In genomic region chr13:19604916-19605315, GRCm38 (mm10) we compare ENCODE assay signal across 28 mouse cellular contexts. TPM values are rescaled to one million over a fixed set of nuclear protein-coding genes. Genes with fewer than 3 reads are reported as not detected.
DNase-seq lines count a peak whose midpoint lies in the region; ATAC-seq and TF ChIP-seq lines count a peak whose summit lies in the region.
"Had no signal": no experiment of that assay in that cellular context is flagged by ENCODE, and none has a peak within 500 bp of the region (broad histone marks: within the 10 kb centered on the region; RNA-seq: fewer than 3 reads in every experiment).

No protein-coding gene starts in this region.

- H3K9me3 ChIP-seq in MEL (replicated peaks; ENCODE audit: insufficient read depth, low read length) = no peaks in the 10 kb centered on the region
- no peaks in the 10 kb centered on the region for H3K9me3 ChIP-seq in liver, embryonic 14.5 days (ENCODE audit: control insufficient read depth, low read length)
- H3K9me3 ChIP-seq in forebrain, embryonic 12.5 days = no peaks in the 10 kb centered on the region
- H3K9me3 ChIP-seq: embryonic facial prominence, embryonic 12.5 days; embryonic facial prominence, embryonic 15.5 days; forebrain, embryonic 10.5 days; heart, embryonic 12.5 days; heart, embryonic 15.5 days; hindbrain, embryonic 10.5 days; hindbrain, embryonic 13.5 days had no signal

- no peak for TF ChIP-seq CTCF in MEL (IDR thresholded peaks at IDR 0.05 in 2 of 3, conservative IDR thresholded peaks at IDR 0.05 in 1 of 3; ENCODE audit: control insufficient read depth in 1 of 3, insufficient read depth in 1 of 3, low read depth in 2 of 3, low read length in 3 of 3, poor library complexity in 1 of 3, severe bottlenecking in 1 of 3)
- no peak for TF ChIP-seq CTCF in liver, embryonic 14.5 days (IDR thresholded peaks at IDR 0.05; ENCODE audit: low read depth)

- no peak overlapping the region for H3K9ac ChIP-seq in MEL (ENCODE audit: control insufficient read depth, low read depth, low read length, poor library complexity, severe bottlenecking)
- no peak overlapping the region for H3K9ac ChIP-seq in liver, embryonic 14.5 days (replicated peaks)
- no peak overlapping the region for H3K9ac ChIP-seq in forebrain, embryonic 12.5 days
- H3K9ac ChIP-seq: embryonic facial prominence, embryonic 12.5 days; embryonic facial prominence, embryonic 15.5 days; forebrain, postnatal 0 days; heart, embryonic 12.5 days; heart, embryonic 15.5 days; hindbrain, embryonic 13.5 days had no signal

- no peak for TF ChIP-seq RAD21 in MEL (IDR thresholded peaks at IDR 0.05; ENCODE audit: low read depth, low read length)

- ATAC-seq in erythroblast, adult 5-6 weeks (replicated peaks; ENCODE audit: low FRiP score, poor library complexity, severe bottlenecking) = peak; percentile 86
- ATAC-seq in liver, embryonic 14.5 days (ENCODE audit: insufficient read depth) = 0 out of 2 replicates have a peak, but pooled peaks have one; percentile 64
- peak; percentile 83 for ATAC-seq in megakaryocyte-erythroid progenitor cell, adult 5-6 weeks (replicated peaks; ENCODE audit: low FRiP score, low TSS enrichment, poor library complexity, severe bottlenecking)
- ATAC-seq in forebrain, embryonic 12.5 days (ENCODE audit: low FRiP score) = no peak
- ATAC-seq: activated CD4-positive, CD25-positive, alpha-beta regulatory T cell, adult 4 months; CD4-positive, CD25-positive, alpha-beta regulatory T cell, adult 4 months; forebrain, embryonic 14.5 days; forebrain, postnatal 0 days; hindbrain, embryonic 16.5 days had no signal

- peaks cover 0 to 10% of the 10 kb centered on the region in 2 experiments; a peak in 2 of 4 replicates for H3K36me3 ChIP-seq in MEL (ENCODE audit: control insufficient read depth in 1 of 2, insufficient read depth in 2 of 2, low read length in 2 of 2)
- no peaks in the 10 kb centered on the region for H3K36me3 ChIP-seq in liver, embryonic 14.5 days (replicated peaks; ENCODE audit: control insufficient read depth, insufficient read depth, low read depth)
- no peaks in the 10 kb centered on the region for H3K36me3 ChIP-seq in forebrain, embryonic 12.5 days (replicated peaks)
- H3K36me3 ChIP-seq: embryonic facial prominence, embryonic 12.5 days; embryonic facial prominence, embryonic 15.5 days; forebrain, embryonic 10.5 days; heart, embryonic 12.5 days; heart, embryonic 15.5 days; hindbrain, embryonic 10.5 days; hindbrain, embryonic 13.5 days had no signal

- H3K4me2 ChIP-seq in liver, embryonic 14.5 days (ENCODE audit: low read depth) = no peak overlapping the region
- no peak overlapping the region for H3K4me2 ChIP-seq in forebrain, embryonic 12.5 days
- H3K4me2 ChIP-seq: embryonic facial prominence, embryonic 12.5 days; embryonic facial prominence, embryonic 15.5 days; heart, embryonic 12.5 days; heart, embryonic 15.5 days; hindbrain, embryonic 13.5 days had no signal

- no peaks in the 10 kb centered on the region for H3K79me2 ChIP-seq in MEL (ENCODE audit: control insufficient read depth, insufficient read depth, low read length, poor library complexity)

- peaks cover 6 to 12% of the 10 kb centered on the region in 2 experiments for H3K4me1 ChIP-seq in MEL (ENCODE audit: control insufficient read depth in 1 of 2, insufficient read depth in 2 of 2, low read length in 2 of 2)
- H3K4me1 ChIP-seq in liver, embryonic 14.5 days (replicated peaks; ENCODE audit: control insufficient read depth in 2 of 2, insufficient read depth in 2 of 2, low read length in 1 of 2) = peaks cover 2 to 4% of the 10 kb centered on the region in 2 experiments; a peak in 2 of 4 replicates
- H3K4me1 ChIP-seq in forebrain, embryonic 12.5 days = no peaks in the 10 kb centered on the region
- H3K4me1 ChIP-seq: embryonic facial prominence, embryonic 12.5 days; embryonic facial prominence, embryonic 15.5 days; forebrain, embryonic 10.5 days; heart, embryonic 12.5 days; heart, embryonic 15.5 days; hindbrain, embryonic 10.5 days; hindbrain, embryonic 13.5 days had no signal

- TF ChIP-seq EP300 in MEL (IDR thresholded peaks at IDR 0.05; ENCODE audit: low read depth in 1 of 2, low read length in 2 of 2) = peak; percentile 81 to 87
- TF ChIP-seq EP300 in liver, embryonic 14.5 days (IDR thresholded peaks at IDR 0.05; ENCODE audit: low read depth) = no peak; the same call in 1 of the 2 replicates

- no peak for TF ChIP-seq POLR2A in MEL (IDR thresholded peaks at IDR 0.05; ENCODE audit: control insufficient read depth in 1 of 2, insufficient read depth in 1 of 2, low read depth in 1 of 2, low read length in 2 of 2, poor library complexity in 1 of 2)

- DNase-seq in MEL (ENCODE audit: low read depth, low spot score) = peak; percentile 27
- no peak for DNase-seq in liver, embryonic 14.5 days (ENCODE audit: low read depth in 3 of 3, low spot score in 3 of 3)
- no peak for DNase-seq in spleen, adult 18-20 months
- DNase-seq: adrenal gland, postnatal 10 days; adrenal gland, postnatal 36 days; cerebellum, adult 18-20 months; cerebellum, adult 9-10 months; cerebellum, postnatal 14 days; forebrain, postnatal 0 days; gastrocnemius, postnatal 25 days; heart, adult 18-20 months; heart, postnatal 10 days; heart, postnatal 36 days had no signal

- H3K27me3 ChIP-seq in MEL (ENCODE audit: control insufficient read depth in 1 of 2, insufficient read depth in 2 of 2, low read length in 2 of 2) = no peaks in the 10 kb centered on the region
- no peaks in the 10 kb centered on the region for H3K27me3 ChIP-seq in liver, embryonic 14.5 days (ENCODE audit: control insufficient read depth, insufficient read depth, low read length)
- H3K27me3 ChIP-seq in forebrain, embryonic 12.5 days = no peaks in the 10 kb centered on the region
- H3K27me3 ChIP-seq: embryonic facial prominence, embryonic 12.5 days; embryonic facial prominence, embryonic 15.5 days; heart, embryonic 12.5 days; heart, embryonic 15.5 days; hindbrain, embryonic 13.5 days had no signal

- H3K4me3 ChIP-seq in MEL (ENCODE audit: control insufficient read depth in 1 of 2, insufficient read depth in 1 of 2, low read depth in 2 of 2, low read length in 2 of 2) = no peak overlapping the region
- no peak overlapping the region for H3K4me3 ChIP-seq in liver, embryonic 14.5 days (ENCODE audit: insufficient read depth in 1 of 2, low read depth in 2 of 2, low read length in 2 of 2)
- no peak overlapping the region for H3K4me3 ChIP-seq in forebrain, embryonic 12.5 days (replicated peaks)
- H3K4me3 ChIP-seq: embryonic facial prominence, embryonic 12.5 days; embryonic facial prominence, embryonic 15.5 days; erythroblast, embryonic 14.5 days; forebrain, embryonic 10.5 days; heart, embryonic 12.5 days; heart, embryonic 15.5 days; hindbrain, embryonic 10.5 days; hindbrain, embryonic 13.5 days had no signal

- no peak overlapping the region for H3K27ac ChIP-seq in MEL (ENCODE audit: control insufficient read depth, low read depth, low read length)
- H3K27ac ChIP-seq in liver, embryonic 14.5 days = no peak overlapping the region
- no peak overlapping the region for H3K27ac ChIP-seq in forebrain, embryonic 12.5 days
- H3K27ac ChIP-seq: embryonic facial prominence, embryonic 12.5 days; embryonic facial prominence, embryonic 15.5 days; forebrain, embryonic 10.5 days; heart, embryonic 15.5 days; hindbrain, embryonic 10.5 days; hindbrain, embryonic 13.5 days had no signal

TF ChIP-seq in MEL, 35 proteins besides CTCF, POLR2A, EP300 and RAD21:
- no peak for TF ChIP-seq POLR2AphosphoS5 (IDR thresholded peaks at IDR 0.05; ENCODE audit: borderline replicate concordance, low read depth, low read length)
- TF ChIP-seq RCOR1 (IDR thresholded peaks at IDR 0.05; ENCODE audit: low read depth, low read length) = no peak
- TF ChIP-seq ZC3H11A (IDR thresholded peaks at IDR 0.05; ENCODE audit: low read depth, low read length) = no peak
- peak; percentile 77 for TF ChIP-seq GATA1 (IDR thresholded peaks at IDR 0.05; ENCODE audit: low read depth, low read length)
- TF ChIP-seq USF1 (IDR thresholded peaks at IDR 0.05; ENCODE audit: low read depth, low read length) = no peak
- peak; percentile 48 for TF ChIP-seq ETS1 (IDR thresholded peaks at IDR 0.05; ENCODE audit: low read depth, low read length)
- peak; percentile 83 for TF ChIP-seq TCF12 (IDR thresholded peaks at IDR 0.05; ENCODE audit: low read depth, low read length)
- TF ChIP-seq MAFK (IDR thresholded peaks at IDR 0.05; ENCODE audit: borderline replicate concordance, low read depth, low read length) = no peak
- no peak for TF ChIP-seq MAZ (IDR thresholded peaks at IDR 0.05; ENCODE audit: low read depth, low read length)
TF ChIP-seq in MEL: peak in this region for 3.

RNA-seq across cellular contexts. Expression of gene Epdr1, which starts 14.8 kb away (rescaled TPM):
- not detected in 2 replicates for total RNA-seq in MEL (2012; rRNA removed)
- not detected for polyA plus RNA-seq in MEL (2012; ENCODE audit: insufficient read depth in 1 of 2, insufficient read length in 2 of 2, low read depth in 1 of 2, low replicate concordance in 2 of 2, missing spikeins in 1 of 2)
- total RNA-seq in erythroblast, adult 5-6 weeks (2015; ENCODE audit: low replicate concordance) = 12.1 and 13.8 TPM in 2 replicates
- 4.7 and 13.7 TPM in 2 replicates for total RNA-seq in erythroblast, adult 5-6 weeks (2017; ENCODE audit: low replicate concordance)
- 8.3 and 9.0 TPM in 2 replicates for polyA plus RNA-seq in liver, embryonic 14.5 days (2012; rRNA removed)
- polyA plus RNA-seq in liver, embryonic 14.5 days (2014; fragmentation: Nextera tagmentation; extraction: Ambion mirVana) = 14.7 and 18.6 TPM in 2 replicates
- 68.9 and 85.9 TPM in 2 replicates for total RNA-seq in megakaryocyte-erythroid progenitor cell, adult 5-6 weeks (2014; fragmentation: Nextera tagmentation)
- 47.4 and 53.6 TPM in 2 replicates for total RNA-seq in megakaryocyte-erythroid progenitor cell, adult 5-6 weeks (2017)
- 29.1 and 29.2 TPM in 2 replicates for polyA plus RNA-seq in forebrain, embryonic 12.5 days (2016; fragmentation: Nextera tagmentation; extraction: Ambion mirVana)

RNA-seq across cellular contexts. Expression of gene Sfrp4, which starts 18.0 kb away (rescaled TPM):
- 0.19 and 0.33 TPM in 2 replicates for total RNA-seq in MEL (2012; rRNA removed)
- polyA plus RNA-seq in MEL (2012; ENCODE audit: insufficient read depth in 1 of 2, insufficient read length in 2 of 2, low read depth in 1 of 2, low replicate concordance in 2 of 2, missing spikeins in 1 of 2) = not detected
- 2.1 TPM in 1 of 2 replicates, not detected in the other for total RNA-seq in erythroblast, adult 5-6 weeks (2015; ENCODE audit: low replicate concordance)
- 1.6 and 2.6 TPM in 2 replicates for total RNA-seq in erythroblast, adult 5-6 weeks (2017; ENCODE audit: low replicate concordance)
- polyA plus RNA-seq in liver, embryonic 14.5 days (2012; rRNA removed) = 0.66 and 0.69 TPM in 2 replicates
- 0.25 and 0.44 TPM in 2 replicates for polyA plus RNA-seq in liver, embryonic 14.5 days (2014; fragmentation: Nextera tagmentation; extraction: Ambion mirVana)
- total RNA-seq in megakaryocyte-erythroid progenitor cell, adult 5-6 weeks (2014; fragmentation: Nextera tagmentation) = 7.3 and 8.3 TPM in 2 replicates
- 2.3 and 2.4 TPM in 2 replicates for total RNA-seq in megakaryocyte-erythroid progenitor cell, adult 5-6 weeks (2017)
- polyA plus RNA-seq in forebrain, embryonic 12.5 days (2016; fragmentation: Nextera tagmentation; extraction: Ambion mirVana) = 2.6 and 3.0 TPM in 2 replicates
- polyA plus RNA-seq: activated CD4-positive, CD25-positive, alpha-beta regulatory T cell, adult 4 months; CD4-positive, CD25-positive, alpha-beta regulatory T cell, adult 4 months; erythroblast, embryonic 14.5 days had no signal
